Mouse (Mus musculus) stomach, postnatal 0 days (tissue): ENCODE results near the gene Actn1. TPM values are rescaled to one million over a fixed set of nuclear protein-coding genes. Genes with fewer than 3 reads are reported as not detected.
A peak's percentile ranks its signal among the peaks of the same experiment; 100 is the strongest.

Experiments used
- ATAC-seq: fragments of 200-750 bp; cut with Nextera tagmentation; 2 replicates; pipeline ENCODE4 v1.8.0; 2017; ENCODE audit not compliant: low FRiP score, low TSS enrichment
- DNase-seq: peaks from one replicate; pipeline ENCODE4 v3.0.0-alpha.2; 2016; ENCODE audit warnings: low spot score
- H3K27ac ChIP-seq: fragments of 300-500 bp; sonication (generic); replicated peaks from 2 replicates; pipeline ENCODE4 v1.5.1; 2014; ENCODE audit warnings: mild to moderate bottlenecking, control low read depth
- H3K27me3 ChIP-seq: fragments of 300-500 bp; sonication (generic); 2 replicates; pipeline ENCODE4 v1.6.1; 2014; ENCODE audit warnings: low read length; ENCODE audit not compliant: control insufficient read depth, insufficient read depth
- H3K36me3 ChIP-seq: fragments of 300-500 bp; sonication (generic); 2 replicates; pipeline ENCODE4 v1.6.1; 2014; ENCODE audit warnings: low read length, mixed read lengths; ENCODE audit not compliant: control insufficient read depth, insufficient read depth
- H3K4me1 ChIP-seq: fragments of 300-500 bp; sonication (generic); replicated peaks from 2 replicates; pipeline ENCODE4 v1.6.1; 2014; ENCODE audit warnings: antibody characterized with exemption; ENCODE audit not compliant: control insufficient read depth, insufficient read depth
- H3K4me2 ChIP-seq: fragments of 300-500 bp; sonication (generic); replicated peaks from 2 replicates; pipeline ENCODE4 v1.6.1; 2014; ENCODE audit warnings: low read depth, mild to moderate bottlenecking, control low read depth, moderate library complexity
- H3K4me3 ChIP-seq: fragments of 300-500 bp; sonication (generic); 2 replicates; pipeline ENCODE4 v1.5.1; 2014; ENCODE audit warnings: low read depth, low read length, control low read depth
- H3K9ac ChIP-seq: fragments of 300-500 bp; sonication (generic); 2 replicates; pipeline ENCODE4 v1.6.1; 2014; ENCODE audit warnings: mild to moderate bottlenecking, low read length, control low read depth, mixed read lengths
- H3K9me3 ChIP-seq: fragments of 300-500 bp; sonication (generic); 2 replicates; pipeline ENCODE4 v1.6.1; 2016; ENCODE audit warnings: low read length; ENCODE audit not compliant: control insufficient read depth
- CTCF ChIP-seq: IDR thresholded peaks from 2 replicates; pipeline ENCODE4 v1.5.1; 2016; ENCODE audit warnings: antibody characterized with exemption, low read depth, mild to moderate bottlenecking, moderate library complexity
- EP300 ChIP-seq: optimal IDR thresholded peaks from 2 replicates; pipeline ENCODE3; 2016; ENCODE audit warnings: antibody characterized with exemption
- WGBS: fragments of 180-500 bp; shearing (Covaris S2); extraction: QIAGEN DNeasy Blood & Tissue Kit; methylation state at CpG from one replicate; pipeline ENCODE4 v1.1.7; 2014; 5-methylcytosine and 5-hydroxymethylcytosine counted together
- polyA plus RNA-seq: library from polyadenylated mRNA; unstranded; fragments of >200 nt; fragmentation: Nextera tagmentation; extraction: Ambion mirVana; gene quantifications from 2 replicates; pipeline ENCODE4 v1.2.1, GENCODE M21; 2015

The Actn1 gene
- polyA plus RNA-seq, 1 experiment from 2014 or later = 36.8 TPM

GRCm38 (mm10) chr12:80199738-80200137, 60.4 kb downstream of the Actn1 start:
- 55% methylated on average over 2 of the region's 2 CpGs for WGBS
- Histone ChIP-seq H3K27ac (no peak overlapping the region), H3K4me2 (no peak overlapping the region), H3K9me3 (no peaks in the 10 kb centered on the region), H3K4me3 (no peak overlapping the region), H3K27me3 (no peaks in the 10 kb centered on the region), H3K4me1 (no peaks in the 10 kb centered on the region), H3K36me3 (peaks cover 25% of the 10 kb centered on the region), H3K9ac (no peak overlapping the region)
- ATAC-seq (no peak), DNase-seq (no peak)
- TF ChIP-seq EP300 (no peak), CTCF (peak; percentile 58)

- H3K27ac ChIP-seq = 0 out of 2 replicates have a peak overlapping the region, but pooled peaks have one; percentile 8
- no peaks in the 10 kb centered on the region for H3K27me3 ChIP-seq
- H3K9ac ChIP-seq = no peak overlapping the region
- TF ChIP-seq CTCF (peak; percentile 93), EP300 (no peak)
- ATAC-seq (peak; percentile 53; the same call in 1 of the 2 replicates), DNase-seq (peak; percentile 73)
- 18% methylated on average over 3 of the region's 3 CpGs for WGBS
- H3K4me3 ChIP-seq = no peak overlapping the region
- no peaks in the 10 kb centered on the region for H3K9me3 ChIP-seq
- H3K4me1 ChIP-seq = no peaks in the 10 kb centered on the region
- H3K36me3 ChIP-seq = peaks cover 19% of the 10 kb centered on the region
- H3K4me2 ChIP-seq = no peak overlapping the region
These were observed 61.7 kb downstream of the Actn1 start for GRCm38 (mm10) chr12:80198487-80198886.

- DNase-seq = peak; percentile 78
- Histone ChIP-seq H3K4me2 (no peak overlapping the region), H3K9me3 (no peaks in the 10 kb centered on the region), H3K27ac (no peak overlapping the region), H3K4me1 (no peaks in the 10 kb centered on the region), H3K9ac (no peak overlapping the region), H3K27me3 (no peaks in the 10 kb centered on the region), H3K36me3 (peaks cover 29% of the 10 kb centered on the region), H3K4me3 (no peak overlapping the region)
- ATAC-seq = 0 out of 2 replicates have a peak, but pooled peaks have one; percentile 24
- TF ChIP-seq CTCF (peak; percentile 86), EP300 (no peak)
- 74% methylated on average over 10 of the region's 10 CpGs for WGBS
These were observed 62.8 kb downstream of the Actn1 start for GRCm38 (mm10) chr12:80197343-80197742.

- ATAC-seq (no peak), DNase-seq (no peak)
- H3K36me3 ChIP-seq = peaks cover 35% of the 10 kb centered on the region
- H3K4me1 ChIP-seq = no peaks in the 10 kb centered on the region
- H3K4me3 ChIP-seq = no peak overlapping the region
- no peak overlapping the region for H3K27ac ChIP-seq
- H3K9ac ChIP-seq = no peak overlapping the region
- H3K27me3 ChIP-seq = no peaks in the 10 kb centered on the region
- WGBS = 81% methylated on average over 5 of the region's 5 CpGs
- no peak for TF ChIP-seq CTCF
- no peak for TF ChIP-seq EP300
- no peaks in the 10 kb centered on the region for H3K9me3 ChIP-seq
- no peak overlapping the region for H3K4me2 ChIP-seq
These were observed 68.4 kb downstream of the Actn1 start for GRCm38 (mm10) chr12:80191806-80192205.

GRCm38 (mm10) chr12:80191371-80191770, 68.8 kb downstream of the Actn1 start:
- 82% methylated on average over 6 of the region's 6 CpGs for WGBS
- Histone ChIP-seq H3K4me2 (no peak overlapping the region), H3K9ac (no peak overlapping the region), H3K36me3 (peaks cover 36% of the 10 kb centered on the region), H3K4me3 (no peak overlapping the region), H3K27ac (no peak overlapping the region), H3K9me3 (no peaks in the 10 kb centered on the region), H3K4me1 (no peaks in the 10 kb centered on the region), H3K27me3 (no peaks in the 10 kb centered on the region)
- DNase-seq = no peak
- ATAC-seq = no peak
- no peak for TF ChIP-seq EP300
- TF ChIP-seq CTCF = no peak

GRCm38 (mm10) chr12:80190915-80191314, 69.3 kb downstream of the Actn1 start:
- Histone ChIP-seq H3K4me1 (no peaks in the 10 kb centered on the region), H3K4me2 (no peak overlapping the region), H3K27me3 (no peaks in the 10 kb centered on the region), H3K4me3 (no peak overlapping the region), H3K9ac (no peak overlapping the region), H3K36me3 (peaks cover 36% of the 10 kb centered on the region), H3K27ac (no peak overlapping the region), H3K9me3 (no peaks in the 10 kb centered on the region)
- no peak for TF ChIP-seq CTCF
- ATAC-seq = no peak
- no peak for DNase-seq
- WGBS = 87% methylated on average over 10 of the region's 10 CpGs
